Mouse (Mus musculus) neural tube, embryonic 14.5 days (tissue): ENCODE data around the gene Atxn1l. TPM values are rescaled to one million over a fixed set of nuclear protein-coding genes. Genes with fewer than 3 reads are reported as not detected.
A peak's percentile ranks its signal among the peaks of the same experiment; 100 is the strongest.

ENCODE experiments used
- ATAC-seq: fragments of 200-750 bp; cut with Nextera tagmentation; 2 replicates; pipeline ENCODE4 v1.8.0; 2017; ENCODE audit warnings: low read depth, mild to moderate bottlenecking, moderate TSS enrichment, moderate library complexity
- H3K27ac ChIP-seq: fragments of 300-500 bp; sonication (generic); 2 replicates; pipeline ENCODE4 v1.5.1; 2014; ENCODE audit warnings: low read depth, mild to moderate bottlenecking, control low read depth, low read length, moderate library complexity, mixed read lengths
- H3K27me3 ChIP-seq: fragments of 300-500 bp; sonication (generic); 2 replicates; pipeline ENCODE4 v1.6.1; 2014; ENCODE audit warnings: low read length; ENCODE audit not compliant: control insufficient read depth, insufficient read depth
- H3K36me3 ChIP-seq: fragments of 300-500 bp; sonication (generic); 2 replicates; pipeline ENCODE4 v1.6.1; 2014; ENCODE audit warnings: low read length, mixed read lengths; ENCODE audit not compliant: control insufficient read depth, insufficient read depth
- H3K4me1 ChIP-seq: fragments of 300-500 bp; sonication (generic); 2 replicates; pipeline ENCODE4 v1.6.1; 2014; ENCODE audit warnings: low read length; ENCODE audit not compliant: control insufficient read depth, insufficient read depth
- H3K4me2 ChIP-seq: fragments of 300-500 bp; sonication (generic); 2 replicates; pipeline ENCODE4 v1.6.1; 2014; ENCODE audit warnings: mild to moderate bottlenecking, low read depth, low read length, control low read depth
- H3K4me3 ChIP-seq: fragments of 300-500 bp; sonication (generic); 2 replicates; pipeline ENCODE4 v1.5.1; 2014; ENCODE audit warnings: low read depth, low read length, control low read depth, mixed read lengths
- H3K9ac ChIP-seq: fragments of 300-500 bp; sonication (generic); replicated peaks from 2 replicates; pipeline ENCODE4 v1.6.1; 2014; ENCODE audit warnings: low read depth, mild to moderate bottlenecking, control low read depth, low read length, mixed read lengths
- H3K9me3 ChIP-seq: fragments of 300-500 bp; sonication (generic); 2 replicates; pipeline ENCODE4 v1.6.1; 2016; ENCODE audit warnings: low read length; ENCODE audit not compliant: control insufficient read depth
- WGBS: fragments of 180-500 bp; shearing (Covaris S2); extraction: QIAGEN DNeasy Blood & Tissue Kit; methylation state at CpG from one replicate; pipeline ENCODE4 v1.1.7; 2014; 5-methylcytosine and 5-hydroxymethylcytosine counted together
- polyA plus RNA-seq: library from polyadenylated mRNA; unstranded; fragments of >200 nt; fragmentation: Nextera tagmentation; extraction: Ambion mirVana; gene quantifications from 2 replicates; pipeline ENCODE4 v1.2.1, GENCODE M21; 2014

Gene Atxn1l
- polyA plus RNA-seq, 1 experiment from 2014 or later = 3.7 TPM

- Histone ChIP-seq H3K27me3 (no peaks in the 10 kb centered on the region), H3K4me2 (peak overlapping the region; percentile 83), H3K36me3 (no peaks in the 10 kb centered on the region), H3K4me3 (peak overlapping the region; percentile 70), H3K9me3 (no peaks in the 10 kb centered on the region), H3K4me1 (peaks cover 19% of the 10 kb centered on the region; the same call in 1 of the 2 replicates), H3K9ac (peak overlapping the region; percentile 83), H3K27ac (peak overlapping the region; percentile 90)
- ATAC-seq = peak; percentile 73
- WGBS = under 1% methylated on average over 38 of the region's 38 CpGs
These were observed 44.9 kb downstream of the Atxn1l start for GRCm38 (mm10) chr8:109692443-109693145.

- Histone ChIP-seq H3K9ac (peak overlapping the region; percentile 83; the same call in 1 of the 2 replicates), H3K27me3 (no peaks in the 10 kb centered on the region), H3K27ac (no peak overlapping the region), H3K9me3 (no peaks in the 10 kb centered on the region), H3K36me3 (no peaks in the 10 kb centered on the region), H3K4me3 (peak overlapping the region; percentile 70), H3K4me1 (peaks cover 19% of the 10 kb centered on the region; the same call in 1 of the 2 replicates), H3K4me2 (peak overlapping the region; percentile 83)
- 51% methylated on average over 5 of the region's 5 CpGs for WGBS
- ATAC-seq = no peak
These were observed 45.8 kb downstream of the Atxn1l start for GRCm38 (mm10) chr8:109691769-109692168.

- H3K27me3 ChIP-seq = no peaks in the 10 kb centered on the region
- peaks cover 16% of the 10 kb centered on the region; the same call in 1 of the 2 replicates for H3K4me1 ChIP-seq
- H3K36me3 ChIP-seq = peaks cover 2% of the 10 kb centered on the region
- no peak overlapping the region for H3K9ac ChIP-seq
- H3K4me3 ChIP-seq = no peak overlapping the region
- no peak for ATAC-seq
- WGBS = 90% methylated on average over 5 of the region's 5 CpGs
- no peaks in the 10 kb centered on the region for H3K9me3 ChIP-seq
- H3K4me2 ChIP-seq = no peak overlapping the region
- H3K27ac ChIP-seq = no peak overlapping the region
These were observed 50.3 kb downstream of the Atxn1l start for GRCm38 (mm10) chr8:109687248-109687647.

- H3K9ac ChIP-seq = no peak overlapping the region
- ATAC-seq = no peak
- H3K4me2 ChIP-seq = no peak overlapping the region
- no peaks in the 10 kb centered on the region for H3K9me3 ChIP-seq
- H3K4me1 ChIP-seq = no peaks in the 10 kb centered on the region
- H3K27me3 ChIP-seq = no peaks in the 10 kb centered on the region
- H3K36me3 ChIP-seq = peaks cover 39% of the 10 kb centered on the region
- no peak overlapping the region for H3K27ac ChIP-seq
- no peak overlapping the region for H3K4me3 ChIP-seq
- 96% methylated on average over 5 of the region's 5 CpGs for WGBS
These were observed 55.4 kb downstream of the Atxn1l start for GRCm38 (mm10) chr8:109682120-109682519.

GRCm38 (mm10) chr8:109681535-109681934, 56.0 kb downstream of the Atxn1l start:
- H3K27me3 ChIP-seq = no peaks in the 10 kb centered on the region
- no peak for ATAC-seq
- no peaks in the 10 kb centered on the region for H3K4me1 ChIP-seq
- H3K36me3 ChIP-seq = peaks cover 45% of the 10 kb centered on the region
- no peak overlapping the region for H3K4me3 ChIP-seq
- no peak overlapping the region for H3K9ac ChIP-seq
- no peaks in the 10 kb centered on the region for H3K9me3 ChIP-seq
- no peak overlapping the region for H3K27ac ChIP-seq
- H3K4me2 ChIP-seq = no peak overlapping the region
- 79% methylated on average over 3 of the region's 3 CpGs for WGBS

Other genes starting within 250 kb of the Atxn1l start
- gene Pmfbp1, start 243.7 kb downstream of the Atxn1l start, polyA plus RNA-seq = 2.2 and 2.8 TPM in 2 replicates
- gene Dhx38, start 171.9 kb downstream of the Atxn1l start, polyA plus RNA-seq = 12.1 and 16.3 TPM in 2 replicates
- 31.9 TPM in 2 replicates for gene Txnl4b, start 171.8 kb downstream of the Atxn1l start, polyA plus RNA-seq
- 0.19 TPM in 1 of 2 replicates, not detected in the other for gene Hp, start 158.6 kb downstream of the Atxn1l start, polyA plus RNA-seq
- gene Dhodh, start 129.1 kb downstream of the Atxn1l start, polyA plus RNA-seq = 32.8 and 33.2 TPM in 2 replicates
- gene Pkd1l3, start 123.2 kb downstream of the Atxn1l start, polyA plus RNA-seq = 0.09 TPM in 1 of 2 replicates, not detected in the other
- gene Ist1, start 44.5 kb downstream of the Atxn1l start, polyA plus RNA-seq = 179 and 191 TPM in 2 replicates
- gene Zfp821, start 32.2 kb downstream of the Atxn1l start, polyA plus RNA-seq = 73.9 and 82.2 TPM in 2 replicates
- gene Ap1g1, start 40.8 kb upstream of the Atxn1l start, polyA plus RNA-seq = 39.2 and 48.7 TPM in 2 replicates
- 5.2 and 7.7 TPM in 2 replicates for gene Phlpp2, start 130.8 kb upstream of the Atxn1l start, polyA plus RNA-seq
- gene Marveld3, start 224.5 kb upstream of the Atxn1l start, polyA plus RNA-seq = 1.0 and 1.1 TPM in 2 replicates